Mouse (Mus musculus): Measurements from ENCODE around the gene Tmco2. TPM values are rescaled to one million over a fixed set of nuclear protein-coding genes. Genes with fewer than 3 reads are reported as not detected.
"Not testable (repeated sequence)": the region's sequence is repeated elsewhere in the genome, so short reads cannot be mapped to it uniquely, and the experiment has no call there.

Gene Tmco2
- not detected for total RNA-seq (2021)
- long read RNA-seq, experiment 1, result 0 reads
- long read RNA-seq, experiment 2, result 0 reads

GRCm38 (mm10) chr4:121109126-121109525 lies at the start of gene Tmco2:
Tmco2 (minus strand) TSS chr4:121109226.
- no peak for DNase-seq

DNA sequence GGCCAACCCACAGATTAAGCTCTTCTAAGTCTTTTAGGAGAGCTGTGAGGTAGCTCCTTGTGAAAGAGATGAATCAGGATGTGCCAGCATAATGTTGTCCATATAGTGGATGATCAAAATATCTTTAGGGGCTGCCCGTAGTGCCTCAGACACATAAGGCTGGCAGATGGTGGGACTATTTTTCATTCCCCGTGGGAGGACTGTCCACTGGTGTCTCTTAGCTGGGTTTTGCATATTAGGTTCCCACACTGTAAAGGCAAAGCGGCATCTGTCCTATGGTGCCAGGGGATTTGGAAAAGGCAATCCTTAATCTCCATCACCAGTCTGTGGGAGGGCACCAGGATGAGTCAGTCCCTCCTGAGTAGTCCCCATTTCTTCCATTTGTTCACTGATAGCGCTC lies 5.7 kb downstream of the Tmco2 start:
- no peak for DNase-seq

DNA sequence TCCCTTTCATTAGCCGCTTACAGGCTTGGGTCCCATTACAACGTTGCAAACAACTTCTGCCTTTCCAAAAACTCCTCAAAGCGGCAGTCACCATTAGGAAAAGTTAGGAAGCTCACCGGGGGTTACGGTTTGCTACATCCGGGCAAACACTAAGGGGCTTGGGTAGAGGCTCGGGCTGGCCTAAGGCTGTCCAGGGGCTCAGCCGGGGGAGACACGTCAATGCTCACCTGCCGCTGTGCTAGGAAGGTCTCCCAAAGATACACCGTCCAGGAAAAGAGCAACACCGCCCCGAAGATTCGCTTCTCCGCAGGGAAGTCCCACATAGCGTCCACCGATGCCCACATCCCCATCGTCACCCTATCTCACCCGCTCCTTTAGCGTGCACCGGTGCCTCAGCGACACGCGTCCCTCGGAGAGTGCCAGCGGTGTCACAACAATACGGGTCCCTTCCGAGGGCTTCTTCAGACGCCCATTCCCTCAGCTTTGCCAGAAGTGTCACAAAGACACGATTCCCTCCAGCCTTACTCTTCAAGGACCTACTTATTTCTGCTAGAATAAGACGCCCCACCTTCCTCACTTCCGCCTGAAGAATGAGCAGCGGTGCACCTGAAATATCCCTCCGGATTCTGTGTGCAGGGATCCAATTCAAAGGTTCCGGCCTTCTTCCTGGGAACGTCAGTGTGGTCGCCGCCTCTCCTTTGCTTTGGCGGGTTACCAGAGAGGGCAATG lies 11.2 kb downstream of the Tmco2 start, which contains the start of gene Zmpste24:
Gene Zmpste24 (minus strand): TSS at position 592 of the 729 bp plus-strand sequence.
- peak; percentile 90 for DNase-seq

DNA sequence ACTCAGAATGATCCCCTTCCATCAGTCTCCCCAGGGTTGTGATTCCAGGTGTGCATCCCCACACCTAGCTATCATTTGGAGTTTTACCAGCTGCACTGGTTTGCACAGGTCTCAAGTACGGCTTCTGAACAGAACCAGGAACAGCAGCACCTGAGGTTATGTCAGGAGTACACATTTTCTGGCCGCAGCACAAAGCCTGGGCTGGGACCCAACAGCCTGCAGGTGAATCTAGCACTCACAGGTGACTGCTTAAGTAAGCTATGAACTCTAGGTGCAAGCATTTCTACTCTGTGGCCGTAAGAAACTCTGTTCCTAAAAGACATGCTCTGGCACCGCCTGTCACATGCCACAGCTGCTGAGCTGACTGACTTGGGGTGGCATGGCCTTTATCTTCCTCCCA lies 18.8 kb downstream of the Tmco2 start:
- DNase-seq, result no peak

GRCm38 (mm10) chr4:121088696-121089095 lies 20.3 kb downstream of the Tmco2 start:
- DNase-seq, result no peak

DNA sequence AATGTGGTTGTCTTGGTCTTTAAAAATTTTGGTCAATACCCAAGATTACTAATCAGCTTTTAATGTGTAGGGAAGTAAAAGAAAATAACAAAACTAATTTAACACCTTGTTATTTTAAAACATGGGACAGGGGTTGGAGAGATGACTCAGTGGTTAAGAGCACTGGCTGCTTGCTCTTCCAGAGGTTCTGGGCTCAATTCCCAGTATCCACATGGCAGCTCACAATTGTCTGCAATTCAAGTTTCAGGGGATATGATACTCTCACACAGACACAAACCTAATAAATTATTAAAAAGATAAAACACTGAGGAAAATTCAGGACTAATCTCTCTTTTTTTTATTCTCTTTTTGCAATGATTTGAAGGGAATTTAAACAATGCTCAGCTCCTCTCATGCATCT lies 24.5 kb downstream of the Tmco2 start:
- no peak for DNase-seq

GRCm38 (mm10) chr4:121080395-121080794 lies 28.6 kb downstream of the Tmco2 start:
- no peak for DNase-seq

GRCm38 (mm10) chr4:121077915-121078646 lies 30.9 kb downstream of the Tmco2 start:
- DNase-seq, result no peak

- no peak for DNase-seq
These were observed 34.8 kb downstream of the Tmco2 start for GRCm38 (mm10) chr4:121074250-121074649.

DNA sequence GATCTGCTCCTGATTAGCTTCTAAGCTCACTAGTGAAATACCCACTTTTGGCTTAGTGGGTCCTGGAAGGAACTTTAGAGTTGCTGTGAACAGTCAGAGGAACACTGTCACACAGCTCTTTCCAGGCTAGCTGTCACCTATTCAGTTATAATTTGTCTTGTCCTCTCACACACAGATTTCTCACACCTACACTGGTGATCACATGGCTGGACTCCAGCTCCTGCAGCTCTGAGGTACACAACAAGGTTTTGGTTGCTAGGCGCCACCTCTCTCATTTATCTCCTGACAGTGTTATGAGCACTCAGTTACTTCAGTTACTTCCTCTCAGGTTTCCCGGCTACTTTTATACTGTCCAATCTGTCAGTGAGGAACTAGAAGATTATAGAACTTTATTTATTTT lies 43.7 kb downstream of the Tmco2 start:
- no peak for DNase-seq

DNA sequence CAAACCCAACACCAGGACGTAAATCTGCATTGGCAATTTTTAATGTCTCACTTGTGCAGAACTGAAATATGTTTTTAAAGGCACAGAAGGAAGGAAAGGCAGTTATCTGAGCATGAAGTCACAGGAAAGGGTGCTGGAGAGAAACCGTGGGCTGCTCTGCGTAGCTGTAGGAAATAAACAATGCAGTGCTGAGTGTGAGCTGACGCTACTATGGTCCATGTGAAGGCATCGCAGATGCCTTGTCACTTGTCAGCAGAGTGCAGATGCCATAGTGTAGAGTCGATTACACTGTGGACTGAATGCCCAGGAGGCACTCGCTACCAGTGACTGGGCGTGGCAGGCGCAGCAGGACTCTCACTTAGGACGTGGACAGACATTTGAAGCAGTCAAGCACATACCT lies 49.8 kb downstream of the Tmco2 start:
- not testable (repeated sequence) for DNase-seq

- no peak for DNase-seq
These were observed 52.0 kb downstream of the Tmco2 start for GRCm38 (mm10) chr4:121057032-121057431.

DNA sequence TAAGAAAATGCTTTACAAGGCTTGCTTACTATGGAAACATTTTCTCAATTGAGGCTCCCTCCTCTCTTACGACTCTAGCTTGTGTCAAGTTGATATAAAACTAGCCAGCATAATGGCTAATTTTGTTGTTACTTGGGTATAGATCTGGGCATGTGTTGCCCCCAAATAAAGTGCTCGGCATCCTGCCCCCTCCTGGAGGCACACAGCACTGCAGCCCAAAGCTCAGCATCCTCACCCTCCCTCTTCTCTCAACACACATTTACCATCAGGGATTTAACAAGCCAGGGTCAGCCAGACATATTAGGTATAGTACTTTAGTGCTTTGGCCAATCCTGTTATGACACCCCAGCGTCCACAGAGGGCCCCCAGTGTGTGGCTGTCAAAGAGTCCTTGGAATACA lies 52.7 kb downstream of the Tmco2 start:
- DNase-seq, result no peak

Other genes with a start within 250 kb of the Tmco2 start
- 10 to 100 TPM in 1 of 2 experiments, 1 to 10 TPM in 1; 9.7 to 13.4 TPM for gene Exo5, start 184.2 kb downstream of the Tmco2 start, total RNA-seq (2021)
- gene Zfp69, start 157.5 kb downstream of the Tmco2 start, total RNA-seq (2021), result 1 to 10 TPM; 3.5 to 3.6 TPM
- gene Smap2, start 92.0 kb downstream of the Tmco2 start, total RNA-seq (2021), result 10 to 100 TPM; 34.1 to 34.4 TPM
- 1 to 10 TPM; 1.3 to 2.3 TPM for gene Col9a2, start 69.8 kb downstream of the Tmco2 start, total RNA-seq (2021)
- 10 to 100 TPM; 30.8 to 31.1 TPM for gene Zmpste24, start 11.0 kb downstream of the Tmco2 start, total RNA-seq (2021)
- gene Rlf, start 105.9 kb upstream of the Tmco2 start, total RNA-seq (2021), result 10 to 100 TPM; 16.1 to 16.7 TPM
- gene Gm12888, start 215.7 kb upstream of the Tmco2 start, total RNA-seq (2021), result not detected

All from adrenal gland, postnatal 10 days (tissue).